8 mouse cellular contexts compared by ENCODE assay signal in genomic region chr16:38632147-38632546, GRCm38 (mm10).
DNase-seq lines count a peak whose midpoint lies in the region; ATAC-seq and TF ChIP-seq lines count a peak whose summit lies in the region.

No protein-coding gene starts in this region.

- no peaks in the 10 kb centered on the region for H3K27me3 ChIP-seq in midbrain, embryonic 14.5 days (ENCODE audit: control insufficient read depth, insufficient read depth, low read length)
- no peaks in the 10 kb centered on the region for H3K27me3 ChIP-seq in midbrain, embryonic 16.5 days (ENCODE audit: control insufficient read depth, insufficient read depth, low read depth, low read length)
- H3K27me3 ChIP-seq in Patski, result no peaks in the 10 kb centered on the region
- no peaks in the 10 kb centered on the region for H3K27me3 ChIP-seq in embryonic facial prominence, embryonic 10.5 days (replicated peaks; ENCODE audit: low read depth, poor library complexity, severe bottlenecking)
- no peaks in the 10 kb centered on the region for H3K27me3 ChIP-seq in limb, embryonic 11.5 days (ENCODE audit: control insufficient read depth, insufficient read depth, low read length)

- whole genome bisulfite sequencing in midbrain, embryonic 14.5 days, result 65% methylated on average over 6 of the region's 6 CpGs
- WGBS in midbrain, embryonic 16.5 days, result 65% methylated on average over 6 of the region's 6 CpGs
- 56% methylated on average over 6 of the region's 6 CpGs for WGBS in embryonic facial prominence, embryonic 10.5 days
- WGBS in limb, embryonic 11.5 days, result 65% methylated on average over 6 of the region's 6 CpGs

- H3K4me2 ChIP-seq in midbrain, embryonic 14.5 days (ENCODE audit: low read length), result no peak overlapping the region
- no peak overlapping the region for H3K4me2 ChIP-seq in midbrain, embryonic 16.5 days (ENCODE audit: low read length)
- H3K4me2 ChIP-seq in limb, embryonic 11.5 days (ENCODE audit: low read depth, severe bottlenecking), result no peak overlapping the region

- ATAC-seq in midbrain, embryonic 14.5 days (ENCODE audit: low FRiP score, low TSS enrichment), result no peak
- no peak for ATAC-seq in midbrain, embryonic 16.5 days
- ATAC-seq in Patski, result no peak
- ATAC-seq in limb, embryonic 11.5 days (ENCODE audit: insufficient number of reproducible peaks, low FRiP score, low TSS enrichment, low read depth), result no peak
- no peak; the same call in 1 of the 2 replicates for ATAC-seq in erythroblast, adult 5-6 weeks (replicated peaks; ENCODE audit: low FRiP score, poor library complexity, severe bottlenecking)

- TF ChIP-seq CTCF in Patski (IDR thresholded peaks at IDR 0.05), result peak; percentile 85

- no peaks in the 10 kb centered on the region for H3K36me3 ChIP-seq in midbrain, embryonic 14.5 days (ENCODE audit: control insufficient read depth, insufficient read depth, low read length)
- H3K36me3 ChIP-seq in midbrain, embryonic 16.5 days (ENCODE audit: control insufficient read depth, insufficient read depth, low read length), result no peaks in the 10 kb centered on the region
- no peaks in the 10 kb centered on the region for H3K36me3 ChIP-seq in embryonic facial prominence, embryonic 10.5 days (replicated peaks)
- H3K36me3 ChIP-seq in limb, embryonic 11.5 days (ENCODE audit: control insufficient read depth, insufficient read depth, low read length), result no peaks in the 10 kb centered on the region

- POLR2A ChIA-PET in Patski (lab: Charles Lee), result no interaction called here

- H3K27ac ChIP-seq in midbrain, embryonic 14.5 days (replicated peaks; ENCODE audit: low read depth, low read length), result no peak overlapping the region
- H3K27ac ChIP-seq in midbrain, embryonic 16.5 days (ENCODE audit: low read length), result no peak overlapping the region
- no peak overlapping the region for H3K27ac ChIP-seq in embryonic facial prominence, embryonic 10.5 days (replicated peaks)
- no peak overlapping the region for H3K27ac ChIP-seq in limb, embryonic 11.5 days (replicated peaks; ENCODE audit: low read depth, low read length)

- no peak overlapping the region for H3K4me3 ChIP-seq in midbrain, embryonic 14.5 days (replicated peaks; ENCODE audit: low read depth, low read length)
- no peak overlapping the region for H3K4me3 ChIP-seq in midbrain, embryonic 16.5 days (ENCODE audit: low read depth, low read length)
- no peak overlapping the region for H3K4me3 ChIP-seq in embryonic facial prominence, embryonic 10.5 days
- H3K4me3 ChIP-seq in limb, embryonic 11.5 days (ENCODE audit: low read depth, low read length), result no peak overlapping the region

- no peaks in the 10 kb centered on the region for H3K9me3 ChIP-seq in midbrain, embryonic 14.5 days (ENCODE audit: control insufficient read depth, low read length)
- H3K9me3 ChIP-seq in midbrain, embryonic 16.5 days (replicated peaks; ENCODE audit: control insufficient read depth, low read length, poor library complexity, severe bottlenecking), result no peaks in the 10 kb centered on the region
- no peaks in the 10 kb centered on the region for H3K9me3 ChIP-seq in embryonic facial prominence, embryonic 10.5 days
- no peaks in the 10 kb centered on the region for H3K9me3 ChIP-seq in limb, embryonic 11.5 days (ENCODE audit: control insufficient read depth, low read length)

- CTCF ChIA-PET in Patski (lab: Charles Lee), result interaction anchor here (0.6 to 2.1 kb wide), 9 partner anchors 10 to 185 kb away, joined by 3 to 10 read pairs (median 3); no protein-coding TSS in a partner anchor

- DNase-seq in midbrain, embryonic 14.5 days, result peak; percentile 46
- DNase-seq in Patski (ENCODE audit: low read depth, low spot score), result no peak
- DNase-seq in embryonic facial prominence, embryonic 10.5 days (ENCODE audit: low spot score), result peak; percentile 64
- DNase-seq in induced T-regulatory cell, adult 2 months (ENCODE audit: low read depth), result peak; percentile 88
- peak; percentile 64 for DNase-seq in limb, embryonic 11.5 days (ENCODE audit: low spot score)
- peak; percentile 27 for DNase-seq in retina, postnatal 7 days (ENCODE audit: low read depth, low spot score)

- no peaks in the 10 kb centered on the region for H3K4me1 ChIP-seq in midbrain, embryonic 14.5 days (ENCODE audit: control insufficient read depth, insufficient read depth, low read length)
- H3K4me1 ChIP-seq in midbrain, embryonic 16.5 days (ENCODE audit: control insufficient read depth, insufficient read depth, low read length), result no peaks in the 10 kb centered on the region
- H3K4me1 ChIP-seq in embryonic facial prominence, embryonic 10.5 days, result peaks cover 15% of the 10 kb centered on the region
- H3K4me1 ChIP-seq in limb, embryonic 11.5 days (ENCODE audit: control insufficient read depth, insufficient read depth, low read length), result no peaks in the 10 kb centered on the region

- H3K9ac ChIP-seq in midbrain, embryonic 14.5 days (replicated peaks; ENCODE audit: low read length), result no peak overlapping the region
- no peak overlapping the region for H3K9ac ChIP-seq in midbrain, embryonic 16.5 days (ENCODE audit: low read depth, low read length)
- no peak overlapping the region for H3K9ac ChIP-seq in limb, embryonic 11.5 days (ENCODE audit: low read length)

- in situ Hi-C loops in Patski (cut with MboI; ENCODE audit: low pct_unique_long_range_greater_than_20kb), result no loop called here
